Mouse (Mus musculus): ENCODE measurements at regions not wholly inside any gene's neighbourhood (a gene's known extent, or its start where the extent isn't known, plus 50 kb on each side); places are given as distances from the start of the nearest gene placed in this dataset.

DNA sequence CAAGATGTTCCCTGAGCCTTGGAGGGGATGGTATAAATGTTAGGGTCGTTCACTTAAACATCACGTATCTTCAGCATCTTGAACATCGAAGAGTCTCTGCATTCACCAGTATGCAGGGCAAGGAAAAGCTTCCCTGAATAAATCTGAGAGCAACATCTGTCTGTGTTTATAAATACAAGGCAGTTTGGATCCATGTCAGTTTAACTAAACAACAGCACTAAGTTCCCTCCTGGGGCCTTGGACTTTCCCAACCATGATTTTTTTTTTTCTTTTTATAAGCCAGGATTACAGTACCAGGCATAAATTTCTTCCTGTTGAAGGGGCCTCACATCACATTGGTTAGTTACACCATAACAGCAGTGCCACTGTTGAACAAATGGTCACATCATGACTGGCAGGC is 88.2 kb upstream of the Egfr start:
- TF ChIP-seq CTCF (IDR thresholded peaks at IDR 0.05; ENCODE audit: borderline replicate concordance, insufficient read depth, low read length) (no peak), POLR2A (IDR thresholded peaks at IDR 0.05; ENCODE audit: low read depth, low read length) (no peak)

Measured in embryonic fibroblast, embryonic 13.5 days (primary cell).